9 mouse cellular contexts compared by ENCODE assay signal in the genomic region with DNA sequence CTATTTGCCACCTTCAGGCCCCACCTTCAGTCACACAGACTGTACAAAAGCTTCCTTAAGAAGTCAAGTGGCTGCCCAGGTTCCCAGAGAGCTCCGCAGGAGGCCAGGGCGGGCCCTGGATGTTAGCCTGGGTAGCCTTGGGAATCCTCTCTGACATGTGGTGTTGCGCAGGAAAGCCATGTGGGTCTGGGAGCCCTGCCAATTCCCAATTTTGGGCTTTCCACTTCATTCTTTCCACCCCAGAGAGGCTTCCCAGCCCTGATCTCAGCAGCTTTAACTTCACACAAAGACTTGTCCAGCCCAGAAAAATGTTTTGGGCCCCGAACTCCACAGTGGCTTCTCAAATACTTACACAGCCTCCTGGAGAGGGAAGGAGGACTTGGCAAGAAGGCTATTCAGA. TPM values are rescaled to one million over a fixed set of nuclear protein-coding genes. Genes with fewer than 3 reads are reported as not detected.
DNase-seq lines count a peak whose midpoint lies in the region; ATAC-seq and TF ChIP-seq lines count a peak whose summit lies in the region.
"Had no signal": no experiment of that assay in that cellular context is flagged by ENCODE, and none has a peak within 500 bp of the region (broad histone marks: within the 10 kb centered on the region; RNA-seq: fewer than 3 reads in every experiment).

No protein-coding gene starts in this region.

- peak overlapping the region; percentile 75 for H3K27ac ChIP-seq in liver, embryonic 12.5 days
- peak overlapping the region; percentile 84 for H3K27ac ChIP-seq in stomach, postnatal 0 days (replicated peaks)

- H3K4me3 ChIP-seq in liver, embryonic 12.5 days: no peak overlapping the region
- no peak overlapping the region for H3K4me3 ChIP-seq in stomach, postnatal 0 days (ENCODE audit: low read depth, low read length)

- H3K27me3 ChIP-seq in liver, embryonic 12.5 days (replicated peaks): no peaks in the 10 kb centered on the region
- no peaks in the 10 kb centered on the region for H3K27me3 ChIP-seq in stomach, postnatal 0 days (ENCODE audit: control insufficient read depth, insufficient read depth, low read length)

- H3K9me3 ChIP-seq in liver, embryonic 12.5 days (replicated peaks): no peaks in the 10 kb centered on the region
- H3K9me3 ChIP-seq in stomach, postnatal 0 days (ENCODE audit: control insufficient read depth, low read length): no peaks in the 10 kb centered on the region
- H3K9me3 ChIP-seq: G1E had no signal

- H3K36me3 ChIP-seq in liver, embryonic 12.5 days: peaks cover 99% of the 10 kb centered on the region
- no peaks in the 10 kb centered on the region for H3K36me3 ChIP-seq in stomach, postnatal 0 days (ENCODE audit: control insufficient read depth, insufficient read depth, low read length)

- peak; percentile 22 to 36 for DNase-seq in left cerebral cortex, adult 18-20 months (ENCODE audit: low spot score in 2 of 2)
- DNase-seq in left cerebral cortex, adult 11 months (ENCODE audit: low spot score): no peak
- peak; percentile 60 for DNase-seq in cerebellum, adult 11 months
- DNase-seq in gastrocnemius, postnatal 4 days (ENCODE audit: low spot score in 2 of 2): peak; percentile 74 to 90
- DNase-seq in kidney, adult 8-10 months: peak; percentile 25 to 35
- peak; percentile 46 for DNase-seq in stomach, postnatal 0 days (ENCODE audit: low spot score)

- H3K9ac ChIP-seq in liver, embryonic 12.5 days: peak overlapping the region; percentile 52
- H3K9ac ChIP-seq in stomach, postnatal 0 days (ENCODE audit: low read length): peak overlapping the region; percentile 38; the same call in 1 of the 2 replicates

- 85% methylated on average over 4 of the region's 4 CpGs for WGBS in liver, embryonic 12.5 days (ENCODE audit: insufficient replicate concordance)
- WGBS in stomach, postnatal 0 days: 26% methylated on average over 4 of the region's 4 CpGs

- peaks cover 76% of the 10 kb centered on the region for H3K4me1 ChIP-seq in liver, embryonic 12.5 days
- H3K4me1 ChIP-seq in stomach, postnatal 0 days (replicated peaks; ENCODE audit: control insufficient read depth, insufficient read depth): peaks cover 10% of the 10 kb centered on the region

- no peak for TF ChIP-seq EP300 in stomach, postnatal 0 days (optimal IDR thresholded peaks at IDR 0.05)

- no peak for ATAC-seq in liver, embryonic 12.5 days
- peak; percentile 63; the same call in 1 of the 2 replicates for ATAC-seq in stomach, postnatal 0 days (ENCODE audit: low FRiP score, low TSS enrichment)
- ATAC-seq in granulocyte monocyte progenitor cell, adult 5-6 weeks (replicated peaks; ENCODE audit: poor library complexity, severe bottlenecking): no peak

- H3K4me2 ChIP-seq in liver, embryonic 12.5 days: peak overlapping the region; percentile 43; the same call in 1 of the 2 replicates
- 0 out of 2 replicates have a peak overlapping the region, but pooled peaks have one; percentile 14 for H3K4me2 ChIP-seq in stomach, postnatal 0 days (replicated peaks; ENCODE audit: low read depth)

- no peak for TF ChIP-seq CTCF in stomach, postnatal 0 days (IDR thresholded peaks at IDR 0.05; ENCODE audit: low read depth)

RNA-seq across cellular contexts. Expression of a gene that starts 54.7 kb away (rescaled TPM):
- total RNA-seq in left cerebral cortex, adult 18-20 months (2021): under 1 TPM in 1 of 2 experiments, not detected in 1; 0.40 TPM
- total RNA-seq in gastrocnemius, postnatal 4 days (2021): under 1 TPM; 0.34 to 0.56 TPM
- 0.61 TPM in 2 replicates for polyA plus RNA-seq in liver, embryonic 12.5 days (2016; fragmentation: Nextera tagmentation; extraction: Ambion mirVana)
- 0.16 and 0.38 TPM in 2 replicates for polyA plus RNA-seq in stomach, postnatal 0 days (2015; fragmentation: Nextera tagmentation; extraction: Ambion mirVana)
- not detected in 2 replicates for total RNA-seq in granulocyte monocyte progenitor cell, adult 5-6 weeks (2014; fragmentation: Nextera tagmentation)
- total RNA-seq in granulocyte monocyte progenitor cell, adult 5-6 weeks (2017): 0.82 and 1.0 TPM in 2 replicates
- polyA plus RNA-seq: G1E had no signal

RNA-seq across cellular contexts. Expression of a gene that starts 56.2 kb away (rescaled TPM):
- total RNA-seq in left cerebral cortex, adult 18-20 months (2021): 100 to 1,000 TPM; 221 to 267 TPM
- total RNA-seq in gastrocnemius, postnatal 4 days (2021): 10 to 100 TPM; 44.7 to 48.8 TPM
- 34.1 and 37.6 TPM in 2 replicates for polyA plus RNA-seq in liver, embryonic 12.5 days (2016; fragmentation: Nextera tagmentation; extraction: Ambion mirVana)
- polyA plus RNA-seq in stomach, postnatal 0 days (2015; fragmentation: Nextera tagmentation; extraction: Ambion mirVana): 9.0 and 13.5 TPM in 2 replicates
- 44.2 and 58.3 TPM in 2 replicates for total RNA-seq in granulocyte monocyte progenitor cell, adult 5-6 weeks (2014; fragmentation: Nextera tagmentation)
- 27.1 and 32.1 TPM in 2 replicates for total RNA-seq in granulocyte monocyte progenitor cell, adult 5-6 weeks (2017)
